Mouse (Mus musculus) gastrocnemius, adult 2 months (tissue): ENCODE measurements at regions not wholly inside any gene's neighbourhood (a gene's known extent, or its start where the extent isn't known, plus 50 kb on each side); places are given as distances from the start of the nearest gene placed in this dataset.

Source experiments
- DNase-seq: peaks from one replicate; pipeline ENCODE4 v3.0.0; 2022
- H3K27ac ChIP-seq: fragments of 200-600 bp; 2 replicates; pipeline ENCODE4 v1.8.1; 2022; ENCODE audit warnings: mild to moderate bottlenecking
- H3K4me3 ChIP-seq: fragments of 200-600 bp; 2 replicates; pipeline ENCODE4 v1.8.1; 2022; ENCODE audit warnings: mild to moderate bottlenecking, moderate library complexity
- CTCF ChIP-seq: fragments of 200-600 bp; IDR thresholded peaks from 2 replicates; pipeline ENCODE4 v1.8.1; 2022; ENCODE audit warnings: antibody characterized with exemption, mild to moderate bottlenecking, moderate library complexity
- intact Hi-C: fragments of 180-260 bp; cut with DNase I; formaldehyde crosslinking; loops from one replicate; pipeline ENCODE4 v1.15.1; 2025

DNA sequence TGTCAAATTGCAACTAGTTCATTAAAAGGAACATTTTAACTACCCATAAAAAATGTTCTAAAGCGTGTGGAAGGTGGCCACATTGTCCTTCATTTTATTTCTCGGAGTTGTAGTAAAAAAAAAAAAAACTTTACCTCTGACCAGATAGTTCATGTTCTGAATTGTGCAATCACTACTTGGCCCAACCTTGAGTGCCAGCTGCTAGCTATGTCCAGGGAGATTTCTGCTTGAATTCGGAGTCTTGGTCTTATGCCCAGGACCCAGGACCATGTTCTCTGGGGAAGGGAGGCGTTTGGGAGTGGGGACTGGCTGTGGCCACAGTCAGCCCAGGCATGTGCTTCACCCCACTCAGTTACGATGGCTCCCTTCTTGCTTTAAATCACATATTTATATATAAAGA is 54.9 kb upstream of the Atp1b3 start:
- TF ChIP-seq CTCF: no peak
- no peak for DNase-seq
- intact Hi-C loops: no loop called here
- no peak overlapping the region for H3K27ac ChIP-seq
- no peak overlapping the region for H3K4me3 ChIP-seq

DNA sequence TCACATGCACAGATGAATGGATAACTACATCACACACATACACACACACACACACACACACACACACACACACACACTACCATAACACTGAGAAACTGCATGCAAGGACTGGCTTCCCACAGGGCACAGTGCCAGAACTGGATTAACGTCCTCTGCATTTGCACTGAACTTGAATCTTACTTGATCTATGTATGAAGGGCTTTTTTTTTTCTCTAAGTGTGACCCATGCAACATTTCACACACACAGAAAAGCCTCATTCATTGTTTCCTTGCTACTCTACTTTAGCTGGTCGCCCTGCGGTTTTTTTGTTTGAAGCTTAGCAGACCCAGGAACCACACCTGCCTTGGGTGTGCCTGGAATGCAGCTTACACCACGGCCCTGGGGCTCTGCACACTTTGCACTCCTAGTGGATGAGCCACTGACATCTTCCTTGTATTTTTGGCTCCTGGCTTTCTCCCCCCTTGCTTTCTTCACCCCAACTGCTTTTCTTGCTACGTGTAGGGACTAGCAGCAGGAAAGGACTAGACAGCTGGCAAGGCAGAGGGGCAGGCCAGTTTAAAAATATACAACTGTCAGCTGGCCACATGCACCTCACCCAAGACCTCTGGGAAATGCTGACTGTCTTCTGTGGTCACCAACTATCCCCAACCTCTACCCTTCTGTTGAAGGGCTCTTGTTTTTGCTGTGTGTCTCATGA is 51.8 kb upstream of the Atp1b3 start:
- intact Hi-C loops: no loop called here
- Histone ChIP-seq H3K4me3 (no peak overlapping the region; the same call in 1 of the 2 replicates), H3K27ac (peak overlapping the region; percentile 64)
- DNase-seq: peak; percentile 49
- TF ChIP-seq CTCF: no peak
